Mouse (Mus musculus) adrenal gland, adult 10 weeks (tissue): Measurements from ENCODE around the gene Gpr183. TPM values are rescaled to one million over a fixed set of nuclear protein-coding genes. Genes with fewer than 3 reads are reported as not detected.

Experiments used
- polyA plus RNA-seq: library from polyadenylated mRNA; stranded (reverse); fragments of 350-450 nt; fragmentation: Illumina TruSeq; extraction: RNeasy Lipid Tissue Mini Kit (QIAGEN cat#74804); gene quantifications from one replicate; pipeline ENCODE4 v1.2.3, GENCODE M21; 2014; ENCODE audit warnings: low read depth, low replicate concordance

Gpr183 gene
- polyA plus RNA-seq: 0.47 TPM

GRCm38 (mm10) chr14:121964990-121965389 is at the start of gene Gpr183:
Gene Gpr183 (minus strand): TSS chr14:121965195.

GRCm38 (mm10) chr14:121915621-121916020 is 49.4 kb downstream of the Gpr183 start, which contains the start of gene Gpr18:
Gene Gpr18 (minus strand): TSS chr14:121915781.

Other genes starting within 250 kb of the Gpr183 start
- 26.0 TPM for gene Dock9, start 167.4 kb downstream of the Gpr183 start, polyA plus RNA-seq
- 10.2 TPM for gene Ubac2, start 86.6 kb downstream of the Gpr183 start, polyA plus RNA-seq
- 0.41 TPM for gene Gpr18, start 49.4 kb downstream of the Gpr183 start, polyA plus RNA-seq
- not detected for gene Timm8a2, start 69.5 kb upstream of the Gpr183 start, polyA plus RNA-seq
- 663 TPM for gene Tm9sf2, start 141.8 kb upstream of the Gpr183 start, polyA plus RNA-seq
- gene Clybl, start 216.5 kb upstream of the Gpr183 start, polyA plus RNA-seq: 79.0 TPM